Mouse (Mus musculus) spleen, adult 2 months (tissue): ENCODE measurements around the gene Pde4d.

Experiments
- CTCF ChIP-seq: fragments of 200-500 bp; IDR thresholded peaks from 2 replicates; pipeline ENCODE4 v1.5.1; 2011; ENCODE audit warnings: mild to moderate bottlenecking, inconsistent platforms; ENCODE audit not compliant: insufficient read depth, insufficient read length, insufficient replicate concordance; ENCODE audit errors: extremely low read depth
- POLR2A ChIP-seq: fragments of 200-500 bp; IDR thresholded peaks from 2 replicates; pipeline ENCODE4 v1.6.1; 2011; ENCODE audit warnings: low read depth, low read length, inconsistent platforms

DNA sequence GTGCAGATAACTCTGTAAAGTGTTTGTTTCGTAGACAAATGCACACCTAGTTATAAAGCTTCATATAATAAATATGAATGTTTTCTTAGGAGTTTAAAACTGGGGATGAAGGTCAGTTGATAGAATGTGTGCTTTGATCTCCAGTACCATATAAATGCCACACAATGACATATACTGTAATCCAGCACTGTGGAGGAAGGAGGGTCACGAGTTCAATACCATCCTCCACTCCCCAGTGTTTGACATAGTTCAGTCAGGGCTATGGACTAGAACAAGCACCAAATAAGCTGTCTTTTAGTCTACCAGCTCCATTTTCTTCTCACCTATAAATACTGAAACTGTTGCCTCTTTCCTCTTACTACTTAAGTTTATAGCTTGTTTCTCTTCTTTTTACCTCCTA is 1357.3 kb downstream of the Pde4d start:
- TF ChIP-seq CTCF (no peak), POLR2A (no peak)
